Comparison of ENCODE assay signal across 7 mouse cellular contexts in genomic region chr19:15984449-15985171, GRCm38 (mm10). TPM values are rescaled to one million over a fixed set of nuclear protein-coding genes. Genes with fewer than 3 reads are reported as not detected.
A peak's percentile ranks its signal among the peaks of the same experiment; 100 is the strongest.
DNase-seq lines count a peak whose midpoint lies in the region; ATAC-seq lines count a peak whose summit lies in the region.

Cep78 (minus strand) TSS chr19:15984989.

- peaks cover 19% of the 10 kb centered on the region; the same call in 1 of the 2 replicates for H3K4me1 ChIP-seq in limb, embryonic 10.5 days
- peaks cover 37% of the 10 kb centered on the region for H3K4me1 ChIP-seq in midbrain, embryonic 13.5 days (replicated peaks)

- WGBS in limb, embryonic 10.5 days: under 1% methylated on average over 88 of the region's 88 CpGs
- under 1% methylated on average over 86 of the region's 88 CpGs for WGBS in midbrain, embryonic 13.5 days

- H3K27ac ChIP-seq in limb, embryonic 10.5 days: peak within 1 kb of the TSS; percentile 98
- peak within 1 kb of the TSS; percentile 95 for H3K27ac ChIP-seq in midbrain, embryonic 13.5 days

- H3K27me3 ChIP-seq in limb, embryonic 10.5 days (ENCODE audit: low read depth, poor library complexity, severe bottlenecking): no peaks in the 10 kb centered on the region
- no peaks in the 10 kb centered on the region for H3K27me3 ChIP-seq in midbrain, embryonic 13.5 days

- DNase-seq in adrenal gland, adult 8-10 months: peak; percentile 83
- peak; percentile 87 for DNase-seq in embryo, embryonic 9.5 days (ENCODE audit: extremely low spot score)
- peak; percentile 84 for DNase-seq in kidney, adult 11 months
- DNase-seq in limb, embryonic 10.5 days (ENCODE audit: low spot score): peak; percentile 93
- DNase-seq in spleen, adult 12 weeks (ENCODE audit: low spot score): peak; percentile 88

- no peaks in the 10 kb centered on the region for H3K9me3 ChIP-seq in limb, embryonic 10.5 days (replicated peaks)
- H3K9me3 ChIP-seq in midbrain, embryonic 13.5 days: no peaks in the 10 kb centered on the region

- H3K4me2 ChIP-seq in midbrain, embryonic 13.5 days (replicated peaks): peak within 1 kb of the TSS; percentile 68

- H3K9ac ChIP-seq in midbrain, embryonic 13.5 days (replicated peaks): peak within 1 kb of the TSS; percentile 91

- ATAC-seq in granulocyte monocyte progenitor cell, adult 5-6 weeks (replicated peaks; ENCODE audit: poor library complexity, severe bottlenecking): peak; percentile 89
- ATAC-seq in midbrain, embryonic 13.5 days: peak; percentile 92

- H3K36me3 ChIP-seq in limb, embryonic 10.5 days: peaks cover 25% of the 10 kb centered on the region
- H3K36me3 ChIP-seq in midbrain, embryonic 13.5 days: no peaks in the 10 kb centered on the region

- H3K4me3 ChIP-seq in limb, embryonic 10.5 days: peak within 1 kb of the TSS; percentile 85
- peak within 1 kb of the TSS; percentile 85 for H3K4me3 ChIP-seq in midbrain, embryonic 13.5 days (replicated peaks)

RNA-seq across cellular contexts. Expression of gene Cep78, which starts in this region (rescaled TPM):
- 10 to 100 TPM in 2 of 4 experiments, 1 to 10 TPM in 2; 8.4 to 18.1 (median 11.0) TPM for total RNA-seq in adrenal gland, adult 8-10 months (2022)
- 14.8 and 23.3 TPM in 2 replicates for total RNA-seq in granulocyte monocyte progenitor cell, adult 5-6 weeks (2014; fragmentation: Nextera tagmentation)
- total RNA-seq in granulocyte monocyte progenitor cell, adult 5-6 weeks (2017): 23.0 and 27.9 TPM in 2 replicates
- polyA plus RNA-seq in limb, embryonic 10.5 days (2016; fragmentation: Nextera tagmentation; extraction: Ambion mirVana): 57.7 and 62.1 TPM in 2 replicates
- polyA plus RNA-seq in midbrain, embryonic 13.5 days (2015; fragmentation: Nextera tagmentation; extraction: Ambion mirVana): 43.3 and 45.4 TPM in 2 replicates

Comparison
In these comparisons a context has a peak if more than half of its experiments do, and no peak if none do; other contexts are left out.
1. Peak in every context shown above with its lines: DNase-seq, ATAC-seq, H3K4me3 ChIP-seq and H3K27ac ChIP-seq.